Mouse (Mus musculus): ENCODE measurements around the gene Lyl1.
A peak's percentile ranks its signal among the peaks of the same experiment; 100 is the strongest.

Gene Lyl1

DNA sequence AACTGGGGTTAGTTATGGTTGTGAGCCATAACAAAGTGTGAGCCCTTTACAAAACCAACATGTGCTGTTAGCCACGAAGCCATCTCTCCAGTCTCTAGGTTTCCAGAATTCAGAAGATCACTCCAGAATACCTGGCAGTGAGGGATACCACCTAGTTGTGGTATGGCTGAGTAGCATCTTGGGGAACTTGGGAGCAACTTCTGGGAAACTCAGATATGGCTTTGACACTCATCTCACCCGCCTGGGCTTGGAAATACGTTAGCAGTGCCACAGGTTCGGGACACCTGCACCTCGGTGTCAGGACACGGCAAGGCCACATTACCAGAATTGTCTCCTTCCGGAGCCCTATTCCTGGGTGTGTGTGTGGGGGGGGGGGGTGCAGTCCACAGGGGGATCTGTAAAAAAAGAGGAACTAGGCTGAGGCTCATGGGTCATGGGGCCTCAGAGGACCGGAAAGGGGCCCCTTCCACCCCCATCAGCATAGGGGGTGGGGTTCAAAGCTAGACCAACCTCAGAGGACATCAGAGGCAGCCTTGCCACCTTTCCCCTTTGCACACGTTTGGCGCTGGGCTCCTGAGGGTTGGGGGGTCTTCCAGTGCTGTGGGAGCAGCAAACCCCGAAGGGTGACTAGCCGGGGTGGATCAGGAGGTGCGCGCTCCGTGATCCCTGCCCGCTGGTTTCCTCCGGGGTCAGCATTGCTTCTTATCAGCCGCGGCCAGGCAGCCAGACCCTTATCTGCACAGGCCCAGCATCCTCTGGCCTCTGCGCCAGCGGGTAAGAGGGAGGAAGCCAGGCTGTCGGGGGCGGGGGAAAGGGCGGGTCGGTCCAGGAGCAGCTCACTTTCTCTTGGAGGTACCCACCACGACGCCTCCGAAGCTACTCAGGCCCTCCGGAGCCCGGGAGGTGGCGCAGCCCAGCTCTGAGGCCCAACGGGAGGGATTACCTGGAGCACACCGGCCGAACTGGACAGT, at the start of gene Lyl1:
Lyl1 (plus strand) TSS at position 517 of the 971 bp plus-strand sequence.
- DNase-seq (ENCODE audit: low spot score): peak; percentile 93

GRCm38 (mm10) chr8:84653092-84653631, 48.1 kb upstream of the Lyl1 start:
- no peak for DNase-seq (ENCODE audit: low spot score)

DNA sequence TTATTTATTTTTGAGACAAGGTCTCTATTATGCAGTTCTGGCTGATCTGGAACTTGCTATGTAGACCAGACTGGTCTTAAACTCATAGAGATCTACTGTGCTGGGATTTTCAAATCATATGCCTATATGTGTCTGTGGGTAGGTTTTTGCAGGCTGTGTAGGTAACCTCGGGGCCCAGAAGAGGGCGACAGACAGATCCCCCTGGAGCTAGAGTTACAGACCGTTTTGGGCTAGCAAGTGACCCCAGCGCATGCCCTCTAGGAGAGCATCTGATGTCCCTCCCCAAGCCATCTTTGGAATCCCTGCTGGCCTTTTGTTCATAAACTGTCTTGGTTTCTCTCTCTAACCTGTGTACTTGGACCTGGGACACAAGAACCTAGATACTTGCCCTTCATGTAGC, 46.7 kb upstream of the Lyl1 start:
- no peak for DNase-seq (ENCODE audit: low spot score)

GRCm38 (mm10) chr8:84655336-84656190, 45.7 kb upstream of the Lyl1 start:
- DNase-seq (ENCODE audit: low spot score): no peak

GRCm38 (mm10) chr8:84656191-84656525, 45.1 kb upstream of the Lyl1 start:
- no peak for DNase-seq (ENCODE audit: low spot score)

- peak; percentile 53 for DNase-seq (ENCODE audit: low spot score)
These were observed 44.6 kb upstream of the Lyl1 start for GRCm38 (mm10) chr8:84656641-84657126.

DNA sequence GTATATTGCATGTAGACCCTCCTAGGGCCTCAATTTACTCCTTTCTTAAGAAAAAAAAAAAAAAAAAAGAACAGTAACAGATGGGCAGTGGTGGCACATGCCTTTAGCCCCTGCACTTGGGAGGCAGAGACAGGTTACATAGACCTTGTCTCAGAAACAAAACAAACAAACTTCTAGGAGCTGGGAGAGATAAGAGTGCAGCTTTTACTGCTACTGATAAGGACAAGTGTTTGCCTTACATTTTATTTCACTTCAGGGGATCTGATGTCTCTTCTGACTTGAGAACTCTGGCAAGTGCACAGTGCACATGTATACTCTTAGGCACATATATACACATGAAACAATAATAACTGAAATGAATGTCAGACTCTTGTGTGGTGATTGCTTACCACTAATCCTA, 44.1 kb upstream of the Lyl1 start:
- no peak for DNase-seq (ENCODE audit: low spot score)

GRCm38 (mm10) chr8:84657680-84658079, 43.6 kb upstream of the Lyl1 start:
- DNase-seq (ENCODE audit: low spot score): no peak

DNA sequence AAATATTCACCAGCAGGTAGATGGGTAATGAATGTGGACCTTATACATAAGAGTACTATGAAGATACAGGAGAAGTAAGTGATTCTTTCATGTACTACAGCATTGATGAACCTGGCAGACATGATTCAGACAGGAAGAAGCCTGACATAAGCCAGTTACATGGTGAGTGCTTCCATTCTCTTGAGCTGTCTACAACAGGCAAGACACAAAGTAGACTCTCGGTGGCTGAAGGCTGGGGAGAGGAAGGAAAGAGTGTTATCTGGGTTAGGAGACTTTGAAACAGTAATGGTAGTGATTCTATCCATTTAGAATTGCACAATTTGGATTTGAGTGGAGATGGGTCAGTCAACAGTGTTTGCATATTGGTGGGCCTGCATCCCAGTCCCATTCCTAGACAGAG, 42.3 kb upstream of the Lyl1 start:
- DNase-seq (ENCODE audit: low spot score): no peak

DNA sequence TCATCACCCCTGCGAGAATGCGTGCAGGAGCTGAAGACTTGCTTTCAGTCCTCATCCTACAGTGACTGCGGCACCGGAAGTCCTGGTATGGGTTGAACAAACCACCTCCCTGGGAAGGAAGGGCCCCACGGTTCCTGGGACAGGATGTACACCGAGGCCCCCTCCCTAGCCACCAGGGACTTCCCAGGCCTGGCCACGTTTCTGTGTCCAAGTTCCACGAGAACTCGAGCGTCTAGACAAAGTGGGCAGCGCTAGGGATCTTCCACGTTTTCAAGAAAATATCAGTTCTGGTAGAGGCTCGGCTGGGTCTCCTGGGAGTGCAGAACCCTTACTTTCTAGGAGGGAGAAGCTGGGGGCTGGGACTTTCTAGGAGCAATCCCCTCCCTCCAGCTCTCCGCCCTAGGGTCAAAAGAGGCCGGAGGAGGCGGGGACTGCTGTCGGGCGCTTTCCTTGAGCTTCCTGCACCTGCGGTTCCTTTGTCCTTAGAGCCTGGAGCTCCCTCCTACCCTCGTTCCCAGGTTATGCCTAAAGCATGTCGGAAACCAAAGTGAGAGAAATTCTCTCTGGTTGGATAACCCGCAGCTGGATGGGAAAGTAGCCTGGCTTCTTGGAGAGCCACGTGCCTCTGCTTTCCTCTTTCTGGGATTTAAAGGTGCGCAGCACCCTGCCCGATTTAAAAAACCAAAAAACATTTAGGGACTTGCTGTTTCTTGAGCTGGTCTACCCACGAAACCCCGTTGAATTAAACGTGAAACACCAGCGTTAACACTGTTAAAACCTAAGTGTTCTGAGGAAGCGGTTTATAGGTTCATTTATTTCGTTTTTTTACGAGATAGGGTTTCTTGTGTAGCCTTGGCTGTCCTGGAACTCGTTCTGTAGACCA, 41.1 kb upstream of the Lyl1 start:
- DNase-seq (ENCODE audit: low spot score): peak; percentile 51

DNA sequence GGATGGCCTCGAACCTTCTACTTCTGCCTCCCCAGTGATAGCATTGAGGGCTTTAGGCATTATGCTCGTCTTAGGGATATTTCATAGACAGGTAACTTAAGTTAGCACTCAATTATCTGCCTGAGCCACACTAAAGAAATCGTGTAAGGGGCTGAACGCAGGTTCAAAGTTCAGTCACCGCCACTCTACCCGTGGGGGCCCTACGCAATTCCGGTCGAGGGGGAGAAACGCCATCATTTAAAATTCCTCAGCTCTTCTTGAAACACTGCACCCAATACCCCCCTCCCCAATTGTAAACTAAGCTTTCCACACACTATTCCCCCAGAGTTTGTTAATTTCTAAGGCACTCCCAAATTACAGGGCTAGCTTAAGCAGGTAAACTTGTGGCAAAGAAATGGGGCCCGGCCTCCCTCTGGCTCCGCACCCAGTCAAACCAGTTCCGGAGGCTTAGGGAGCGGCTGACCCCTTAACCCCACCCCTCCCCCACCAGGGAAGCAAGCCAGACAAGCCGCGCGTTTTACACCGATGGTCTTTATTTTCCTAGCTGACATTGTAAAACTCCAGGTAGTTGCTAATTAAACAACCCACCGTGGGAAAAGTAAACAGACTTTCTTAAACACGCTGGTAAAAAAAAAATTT, 40.3 kb upstream of the Lyl1 start:
- DNase-seq (ENCODE audit: low spot score): no peak

GRCm38 (mm10) chr8:84661458-84661871, 39.8 kb upstream of the Lyl1 start:
- peak; percentile 77 for DNase-seq (ENCODE audit: low spot score)

- DNase-seq (ENCODE audit: low spot score): no peak
These were observed 39.2 kb upstream of the Lyl1 start for GRCm38 (mm10) chr8:84661961-84662571.

DNA sequence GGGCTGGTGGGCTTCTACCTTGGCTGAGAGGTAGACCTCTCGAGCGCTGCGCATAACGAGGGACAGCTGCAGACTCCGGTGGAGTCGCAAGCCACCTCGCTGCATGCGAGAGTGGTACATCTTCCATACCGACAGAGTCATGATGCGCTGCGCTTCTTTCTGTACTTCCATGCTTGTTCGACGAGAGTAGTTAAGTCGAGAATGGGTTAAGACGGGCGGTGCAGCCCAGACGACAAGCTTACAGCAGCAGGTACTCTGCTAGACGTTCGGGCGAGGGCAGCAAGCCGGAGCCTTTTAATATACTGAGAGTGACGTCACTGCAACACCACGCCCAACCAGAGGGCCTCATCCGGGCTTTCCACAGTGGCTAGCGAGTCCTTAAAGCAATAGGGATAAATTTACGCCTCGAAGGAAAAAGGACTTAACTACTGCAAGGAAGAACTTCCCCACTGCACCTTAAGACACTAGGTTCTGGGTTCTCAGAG, 38.6 kb upstream of the Lyl1 start, which contains the start of gene Ier2:
Ier2 (minus strand) TSS at position 272 of the 485 bp plus-strand sequence.
- DNase-seq (ENCODE audit: low spot score): peak; percentile 84

- DNase-seq (ENCODE audit: low spot score): peak; percentile 90
These were observed 37.6 kb upstream of the Lyl1 start for GRCm38 (mm10) chr8:84663483-84664327.

DNA sequence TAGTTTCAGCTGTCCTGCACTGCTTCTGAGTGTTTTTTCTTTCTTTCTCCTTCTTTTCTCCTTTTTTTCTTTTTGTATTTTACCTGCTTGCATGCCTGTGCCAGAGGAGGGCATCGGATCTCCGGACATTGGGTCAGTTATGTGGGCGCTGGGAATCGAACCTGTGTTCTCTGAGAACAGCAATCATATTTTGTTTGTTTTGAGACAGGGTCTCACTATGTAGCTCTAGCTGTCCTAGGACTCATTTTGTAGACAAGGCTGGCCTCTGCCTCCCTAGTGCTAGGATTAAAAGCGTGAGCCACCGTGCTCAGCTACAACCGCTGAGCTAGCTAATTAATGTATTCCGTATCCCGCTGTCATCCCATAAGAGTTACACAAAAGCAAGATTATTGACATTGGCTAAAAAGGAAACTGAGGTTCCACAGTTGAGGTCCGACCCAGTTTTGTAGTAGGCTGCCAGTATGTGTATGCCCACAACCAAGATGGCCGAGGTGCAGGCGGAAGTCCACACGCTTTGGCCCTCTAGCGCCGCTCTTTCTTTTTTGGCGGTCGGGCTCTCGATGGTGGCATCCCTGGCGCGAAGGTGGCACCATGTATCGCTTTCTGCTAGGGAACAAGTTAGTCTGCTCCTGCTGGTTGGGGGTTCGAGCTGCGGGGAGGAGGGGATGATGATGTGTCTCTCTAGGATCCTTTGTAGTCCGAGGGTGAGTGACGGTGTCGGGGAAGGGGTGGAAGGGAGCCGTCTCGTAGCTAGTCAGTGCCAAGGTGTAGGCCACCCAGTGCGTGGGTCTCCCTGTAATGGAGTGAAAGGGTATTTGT, 36.5 kb upstream of the Lyl1 start:
- DNase-seq (ENCODE audit: low spot score): peak; percentile 49

GRCm38 (mm10) chr8:84665385-84665893, 35.8 kb upstream of the Lyl1 start:
- no peak for DNase-seq (ENCODE audit: low spot score)

DNA sequence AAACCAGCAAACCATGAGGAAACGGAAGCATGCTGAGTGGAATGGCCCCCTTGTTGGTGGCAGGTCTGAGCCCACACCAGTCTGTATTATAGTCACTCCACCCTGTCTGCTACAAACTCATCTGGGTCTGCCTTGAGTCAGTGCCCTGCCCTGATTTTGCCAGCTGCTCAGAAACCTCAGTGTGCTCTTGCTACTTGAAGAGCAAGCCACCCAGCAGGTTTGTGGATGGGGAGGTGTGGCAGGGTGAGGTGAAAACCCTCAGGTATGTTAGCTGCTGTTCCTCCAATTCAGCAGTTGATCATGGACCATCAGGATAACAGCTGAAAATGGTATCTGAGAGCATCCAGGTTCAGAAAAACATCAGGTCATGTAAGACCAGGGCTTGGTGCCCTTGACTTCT, 33.2 kb upstream of the Lyl1 start:
- no peak for DNase-seq (ENCODE audit: low spot score)

All from spleen, adult 12 weeks (tissue).